Mouse (Mus musculus): Measurements from ENCODE around the gene Ermap. TPM values are rescaled to one million over a fixed set of nuclear protein-coding genes. Genes with fewer than 3 reads are reported as not detected.

Ermap gene
- polyA plus RNA-seq, 1 experiment, result 0.06 TPM

DNA sequence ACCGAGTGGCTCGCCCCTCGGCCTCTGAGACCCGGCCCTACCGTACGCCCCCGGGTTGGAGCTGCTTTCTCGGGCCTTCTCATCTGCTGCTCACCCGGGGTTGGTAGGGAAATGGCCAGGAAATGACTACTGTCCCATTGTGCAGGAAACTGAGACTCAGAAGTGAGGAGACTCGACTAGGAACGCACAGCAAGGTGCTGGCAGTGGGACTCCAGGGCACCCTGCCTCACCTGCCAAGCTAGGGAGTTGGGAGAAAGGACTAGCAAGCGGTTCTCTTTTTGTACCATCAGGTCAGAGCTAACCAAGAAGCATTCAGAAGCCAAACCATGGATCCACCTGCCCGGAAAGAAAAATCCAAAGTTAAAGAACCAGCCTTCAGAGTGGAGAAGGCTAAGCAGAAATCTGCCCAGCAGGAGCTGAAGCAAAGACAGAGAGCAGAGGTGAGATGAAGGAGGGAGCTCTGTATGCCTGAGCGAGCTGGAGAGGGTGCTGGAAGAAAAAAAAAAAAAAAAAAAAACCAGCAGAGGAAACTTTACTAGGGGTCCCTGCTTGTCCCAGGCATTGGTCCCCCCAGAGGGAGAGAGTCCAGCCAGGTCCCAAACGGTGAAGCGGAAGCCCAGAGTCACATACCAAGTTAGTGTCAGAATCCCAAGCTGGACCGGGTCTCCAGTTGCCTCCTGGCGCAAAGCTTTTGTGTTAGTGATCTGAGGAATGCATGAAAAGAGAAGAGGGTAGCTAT, 5.9 kb upstream of the Ermap start:
- no peak overlapping the region for H3K27ac ChIP-seq (ENCODE audit: insufficient read depth, low read depth, low read length)
- peak overlapping the region; percentile 87 for H3K4me3 ChIP-seq (ENCODE audit: low read depth, low read length)
- 24% methylated on average over 14 of the region's 18 CpGs for WGBS
- TF ChIP-seq CTCF (IDR thresholded peaks at IDR 0.05; ENCODE audit: extremely low read depth, insufficient read length, insufficient replicate concordance, low read depth, low read length) (no peak), POLR2A (IDR thresholded peaks at IDR 0.05; ENCODE audit: low read depth, low read length) (no peak)
- no peaks in the 10 kb centered on the region for H3K4me1 ChIP-seq (ENCODE audit: control insufficient read depth, insufficient read depth, insufficient read length, low read length)
- no peaks in the 10 kb centered on the region for H3K27me3 ChIP-seq (ENCODE audit: control insufficient read depth, insufficient read depth, low read length)
- H3K36me3 ChIP-seq (ENCODE audit: control insufficient read depth, insufficient read depth, low read length), result no peaks in the 10 kb centered on the region

DNA sequence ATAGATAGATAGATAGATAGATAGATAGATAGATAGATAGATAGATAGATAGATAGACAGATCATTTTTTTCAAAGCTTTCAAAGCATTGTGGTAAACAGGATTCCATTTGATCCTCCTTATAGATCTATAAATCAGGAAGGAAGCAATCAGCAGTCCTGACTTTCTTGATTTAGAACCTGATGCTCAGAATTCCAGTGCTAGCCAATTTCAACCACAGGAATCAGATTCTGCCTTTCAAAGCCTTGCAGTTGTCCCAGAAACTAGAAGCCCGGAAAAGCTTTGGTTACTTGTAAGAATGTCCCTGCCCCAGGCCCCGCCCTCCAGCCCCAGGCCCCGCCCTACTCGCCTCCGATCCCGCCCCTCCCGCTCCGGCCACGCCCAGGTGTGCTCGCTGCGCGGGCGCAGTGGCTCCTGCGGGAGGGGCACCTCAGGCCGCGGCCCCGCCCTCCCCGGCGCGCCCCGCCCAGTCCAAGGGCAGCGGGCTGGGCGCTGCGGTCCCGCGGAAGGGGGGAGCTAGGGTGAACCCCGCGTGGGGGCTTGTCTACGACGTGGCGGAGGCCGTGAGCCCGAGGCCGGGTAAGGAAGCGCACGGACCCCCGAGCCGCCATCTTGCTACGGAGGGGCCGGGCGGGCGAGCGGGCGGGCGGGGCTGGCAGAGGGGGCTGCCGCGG, 5.2 kb upstream of the Ermap start, which contains the start of gene Svbp:
Gene Svbp (plus strand): TSS at position 398 of the 673 bp plus-strand sequence.
- WGBS, result under 1% methylated on average over 35 of the region's 47 CpGs
- H3K27ac ChIP-seq (ENCODE audit: insufficient read depth, low read depth, low read length), result no peak within 1 kb of the TSS
- no peaks in the 10 kb centered on the region for H3K36me3 ChIP-seq (ENCODE audit: control insufficient read depth, insufficient read depth, low read length)

GRCm38 (mm10) chr4:119192757-119193156, 2.9 kb upstream of the Ermap start:
- no peaks in the 10 kb centered on the region for H3K36me3 ChIP-seq (ENCODE audit: control insufficient read depth, insufficient read depth, low read length)
- TF ChIP-seq CTCF (IDR thresholded peaks at IDR 0.05; ENCODE audit: extremely low read depth, insufficient read length, insufficient replicate concordance, low read depth, low read length), result no peak
- no peak for TF ChIP-seq POLR2A (IDR thresholded peaks at IDR 0.05; ENCODE audit: low read depth, low read length)
- H3K27me3 ChIP-seq (ENCODE audit: control insufficient read depth, insufficient read depth, low read length), result no peaks in the 10 kb centered on the region; the same call in 1 of the 2 replicates
- no peak overlapping the region for H3K27ac ChIP-seq (ENCODE audit: insufficient read depth, low read depth, low read length)
- H3K4me1 ChIP-seq (ENCODE audit: control insufficient read depth, insufficient read depth, insufficient read length, low read length), result no peaks in the 10 kb centered on the region
- H3K4me3 ChIP-seq (ENCODE audit: low read depth, low read length), result no peak overlapping the region
- WGBS, result 88% methylated on average over 4 of the region's 4 CpGs

More for the DNA sequence above, 5.2 kb upstream of the Ermap start, which contains the start of gene Svbp:
- TF ChIP-seq POLR2A (IDR thresholded peaks at IDR 0.05; ENCODE audit: low read depth, low read length) (peak; percentile 37; the same call in 1 of the 2 replicates), CTCF (IDR thresholded peaks at IDR 0.05; ENCODE audit: extremely low read depth, insufficient read length, insufficient replicate concordance, low read depth, low read length) (no peak)
- Histone ChIP-seq H3K4me1 (ENCODE audit: control insufficient read depth, insufficient read depth, insufficient read length, low read length) (no peaks in the 10 kb centered on the region), H3K27me3 (ENCODE audit: control insufficient read depth, insufficient read depth, low read length) (no peaks in the 10 kb centered on the region), H3K4me3 (ENCODE audit: low read depth, low read length) (peak within 1 kb of the TSS; percentile 87)

GRCm38 (mm10) chr4:119191273-119191672, 1.5 kb upstream of the Ermap start:
- H3K4me1 ChIP-seq (ENCODE audit: control insufficient read depth, insufficient read depth, insufficient read length, low read length), result no peaks in the 10 kb centered on the region
- H3K27me3 ChIP-seq (ENCODE audit: control insufficient read depth, insufficient read depth, low read length), result no peaks in the 10 kb centered on the region; the same call in 1 of the 2 replicates
- no peak overlapping the region for H3K27ac ChIP-seq (ENCODE audit: insufficient read depth, low read depth, low read length)
- WGBS, result 62% methylated on average over 3 of the region's 3 CpGs
- TF ChIP-seq POLR2A (IDR thresholded peaks at IDR 0.05; ENCODE audit: low read depth, low read length), result no peak
- TF ChIP-seq CTCF (IDR thresholded peaks at IDR 0.05; ENCODE audit: extremely low read depth, insufficient read length, insufficient replicate concordance, low read depth, low read length), result no peak
- H3K4me3 ChIP-seq (ENCODE audit: low read depth, low read length), result no peak overlapping the region
- H3K36me3 ChIP-seq (ENCODE audit: control insufficient read depth, insufficient read depth, low read length), result no peaks in the 10 kb centered on the region

DNA sequence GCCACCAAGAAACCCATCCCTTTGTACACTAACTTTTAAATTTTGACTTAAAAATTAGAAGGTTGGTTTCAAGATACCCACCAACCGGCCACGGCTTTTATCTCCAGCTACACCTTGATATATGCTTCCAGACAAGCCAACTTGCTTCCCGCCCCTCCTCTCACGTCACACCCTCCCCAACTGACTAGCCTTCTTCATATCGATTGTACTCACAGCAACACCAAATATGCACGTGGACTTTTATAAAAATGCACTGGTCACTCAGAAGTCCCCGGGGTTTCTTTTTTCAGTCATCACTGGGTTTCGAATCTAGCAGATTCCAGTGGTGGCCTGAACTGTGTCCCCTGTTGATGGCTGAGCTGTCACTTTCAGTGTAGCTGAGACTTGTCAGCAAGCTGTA, 807 bp upstream of the Ermap start:
- H3K27ac ChIP-seq (ENCODE audit: insufficient read depth, low read depth, low read length), result no peak overlapping the region
- H3K36me3 ChIP-seq (ENCODE audit: control insufficient read depth, insufficient read depth, low read length), result no peaks in the 10 kb centered on the region
- H3K27me3 ChIP-seq (ENCODE audit: control insufficient read depth, insufficient read depth, low read length), result no peaks in the 10 kb centered on the region; the same call in 1 of the 2 replicates
- 52% methylated on average over 8 of the region's 8 CpGs for WGBS
- no peak overlapping the region for H3K4me3 ChIP-seq (ENCODE audit: low read depth, low read length)
- TF ChIP-seq POLR2A (IDR thresholded peaks at IDR 0.05; ENCODE audit: low read depth, low read length), result no peak
- no peak for TF ChIP-seq CTCF (IDR thresholded peaks at IDR 0.05; ENCODE audit: extremely low read depth, insufficient read length, insufficient replicate concordance, low read depth, low read length)
- no peaks in the 10 kb centered on the region for H3K4me1 ChIP-seq (ENCODE audit: control insufficient read depth, insufficient read depth, insufficient read length, low read length)

- 77% methylated on average over 6 of the region's 6 CpGs for WGBS
- no peak overlapping the region for H3K4me3 ChIP-seq (ENCODE audit: low read depth, low read length)
- TF ChIP-seq CTCF (IDR thresholded peaks at IDR 0.05; ENCODE audit: extremely low read depth, insufficient read length, insufficient replicate concordance, low read depth, low read length) (no peak), POLR2A (IDR thresholded peaks at IDR 0.05; ENCODE audit: low read depth, low read length) (no peak)
These were observed 419 bp downstream of the Ermap start for GRCm38 (mm10) chr4:119189392-119189791.

More at GRCm38 (mm10) chr4:119189392-119189791, 419 bp downstream of the Ermap start:
- H3K27me3 ChIP-seq (ENCODE audit: control insufficient read depth, insufficient read depth, low read length), result no peaks in the 10 kb centered on the region; the same call in 1 of the 2 replicates
- no peaks in the 10 kb centered on the region for H3K4me1 ChIP-seq (ENCODE audit: control insufficient read depth, insufficient read depth, insufficient read length, low read length)
- no peaks in the 10 kb centered on the region for H3K36me3 ChIP-seq (ENCODE audit: control insufficient read depth, insufficient read depth, low read length)
- no peak overlapping the region for H3K27ac ChIP-seq (ENCODE audit: insufficient read depth, low read depth, low read length)
